Mouse (Mus musculus) testis, adult 10 weeks (tissue): ENCODE results near the gene Gm3542. TPM values are rescaled to one million over a fixed set of nuclear protein-coding genes. Genes with fewer than 3 reads are reported as not detected.

Experiments
- polyA plus RNA-seq: library from polyadenylated mRNA; stranded (reverse); fragments of 350-450 nt; fragmentation: Illumina TruSeq; extraction: RNeasy Lipid Tissue Mini Kit (QIAGEN cat#74804); gene quantifications from one replicate; pipeline ENCODE4 v1.2.3, GENCODE M21; 2014; ENCODE audit warnings: low read depth, low replicate concordance

Gm3542 gene
- 4.6 TPM for polyA plus RNA-seq

GRCm38 (mm10) chr14:5334828-5335227 is at the start of gene Gm3542:
TSS of gene Gm3542 (minus strand) at chr14:5334928.

Other genes starting within 250 kb of the Gm3542 start
- 34.0 TPM for gene Gm8279, start 203.4 kb downstream of the Gm3542 start, polyA plus RNA-seq
- not detected for gene Gm3317, start 170.4 kb downstream of the Gm3542 start, polyA plus RNA-seq
- 0.20 TPM for gene Gm8271, start 149.1 kb downstream of the Gm3542 start, polyA plus RNA-seq
- 2.9 TPM for gene Gm3526, start 74.3 kb downstream of the Gm3542 start, polyA plus RNA-seq
- 3.4 TPM for gene Gm3500, start 54.1 kb upstream of the Gm3542 start, polyA plus RNA-seq
- gene Gm3194, start 120.5 kb upstream of the Gm3542 start, polyA plus RNA-seq = 3.1 TPM
- 22.0 TPM for gene Gm8246, start 142.9 kb upstream of the Gm3542 start, polyA plus RNA-seq
- gene Gm3187, start 149.3 kb upstream of the Gm3542 start, polyA plus RNA-seq = not detected
- 6.7 TPM for gene Gm3488, start 166.7 kb upstream of the Gm3542 start, polyA plus RNA-seq
- gene Gm3532, start 203.6 kb upstream of the Gm3542 start, polyA plus RNA-seq = not detected